In genomic region chr19:47017831-47018230, GRCm38 (mm10) we compare ENCODE assay signal across 15 mouse cellular contexts. TPM values are rescaled to one million over a fixed set of nuclear protein-coding genes. Genes with fewer than 3 reads are reported as not detected.
A peak's percentile ranks its signal among the peaks of the same experiment; 100 is the strongest.
DNase-seq lines count a peak whose midpoint lies in the region; ATAC-seq lines count a peak whose summit lies in the region.
"Had no signal": no experiment of that assay in that cellular context is flagged by ENCODE, and none has a peak within 500 bp of the region (broad histone marks: within the 10 kb centered on the region; RNA-seq: fewer than 3 reads in every experiment).

No protein-coding gene starts in this region.

- peak overlapping the region; percentile 57; the same call in 1 of the 2 replicates for H3K4me3 ChIP-seq in forebrain, embryonic 10.5 days
- H3K4me3 ChIP-seq in hindbrain, embryonic 15.5 days, result peak overlapping the region; percentile 74
- H3K4me3 ChIP-seq in neural tube, embryonic 14.5 days (ENCODE audit: low read depth, low read length), result peak overlapping the region; percentile 68
- H3K4me3 ChIP-seq: embryonic facial prominence, embryonic 13.5 days; myocyte; stomach, embryonic 15.5 days had no signal

- peaks cover 57% of the 10 kb centered on the region for H3K27me3 ChIP-seq in forebrain, embryonic 10.5 days (ENCODE audit: poor library complexity, severe bottlenecking)
- no peaks in the 10 kb centered on the region for H3K27me3 ChIP-seq in hindbrain, embryonic 15.5 days
- peaks cover 7% of the 10 kb centered on the region; the same call in 1 of the 2 replicates for H3K27me3 ChIP-seq in neural tube, embryonic 14.5 days (ENCODE audit: control insufficient read depth, insufficient read depth, low read length)

- DNase-seq in ZHBTc4 (ENCODE audit: low read depth, low spot score), result peak; percentile 82
- DNase-seq in forebrain, embryonic 10.5 days (ENCODE audit: extremely low spot score, low spot score), result no peak
- no peak for DNase-seq in spleen, adult 12 weeks (ENCODE audit: low spot score)
- DNase-seq in urinary bladder, postnatal 4 days (ENCODE audit: low spot score in 2 of 2), result no peak
- DNase-seq: gastrocnemius, postnatal 10 days; heart, postnatal 14 days; liver; lung, postnatal 14 days; right cerebral cortex, postnatal 14 days had no signal

- H3K9ac ChIP-seq in hindbrain, embryonic 15.5 days, result peak overlapping the region; percentile 59
- peak overlapping the region; percentile 96 for H3K9ac ChIP-seq in neural tube, embryonic 14.5 days (replicated peaks; ENCODE audit: low read depth, low read length)
- H3K9ac ChIP-seq: embryonic facial prominence, embryonic 13.5 days; stomach, embryonic 15.5 days had no signal

- ATAC-seq in hindbrain, embryonic 15.5 days (ENCODE audit: low FRiP score, low read depth), result no peak
- no peak for ATAC-seq in neural tube, embryonic 14.5 days (ENCODE audit: low read depth)
- ATAC-seq in megakaryocyte-erythroid progenitor cell, adult 5-6 weeks (replicated peaks; ENCODE audit: low FRiP score, low TSS enrichment, poor library complexity, severe bottlenecking), result no peak

- H3K36me3 ChIP-seq in forebrain, embryonic 10.5 days (replicated peaks), result no peaks in the 10 kb centered on the region
- peaks cover 26% of the 10 kb centered on the region for H3K36me3 ChIP-seq in hindbrain, embryonic 15.5 days
- H3K36me3 ChIP-seq in neural tube, embryonic 14.5 days (ENCODE audit: control insufficient read depth, insufficient read depth, low read length), result peaks cover 28% of the 10 kb centered on the region
- H3K36me3 ChIP-seq: embryonic facial prominence, embryonic 13.5 days; stomach, embryonic 15.5 days had no signal

- H3K4me2 ChIP-seq in hindbrain, embryonic 15.5 days, result peak overlapping the region; percentile 78
- peak overlapping the region; percentile 71 for H3K4me2 ChIP-seq in neural tube, embryonic 14.5 days (ENCODE audit: low read depth, low read length)
- H3K4me2 ChIP-seq: embryonic facial prominence, embryonic 13.5 days; stomach, embryonic 15.5 days had no signal

- WGBS in forebrain, embryonic 10.5 days, result 6% methylated on average over 3 of the region's 3 CpGs
- WGBS in hindbrain, embryonic 15.5 days, result under 1% methylated on average over 3 of the region's 3 CpGs
- 0% methylated on average over 3 of the region's 3 CpGs for WGBS in neural tube, embryonic 14.5 days

- no peak overlapping the region; the same call in 1 of the 2 replicates for H3K27ac ChIP-seq in forebrain, embryonic 10.5 days
- peak overlapping the region; percentile 82 for H3K27ac ChIP-seq in hindbrain, embryonic 15.5 days (replicated peaks)
- peak overlapping the region; percentile 81 for H3K27ac ChIP-seq in neural tube, embryonic 14.5 days (ENCODE audit: low read depth, low read length)
- H3K27ac ChIP-seq: embryonic facial prominence, embryonic 13.5 days; stomach, embryonic 15.5 days had no signal

- H3K4me1 ChIP-seq in forebrain, embryonic 10.5 days, result peaks cover 51% of the 10 kb centered on the region
- peaks cover 33% of the 10 kb centered on the region for H3K4me1 ChIP-seq in hindbrain, embryonic 15.5 days (replicated peaks)
- peaks cover 15% of the 10 kb centered on the region; the same call in 1 of the 2 replicates for H3K4me1 ChIP-seq in neural tube, embryonic 14.5 days (ENCODE audit: control insufficient read depth, insufficient read depth, low read length)

- no peaks in the 10 kb centered on the region for H3K9me3 ChIP-seq in forebrain, embryonic 10.5 days
- H3K9me3 ChIP-seq in hindbrain, embryonic 15.5 days, result no peaks in the 10 kb centered on the region
- H3K9me3 ChIP-seq in neural tube, embryonic 14.5 days (ENCODE audit: control insufficient read depth, low read length), result no peaks in the 10 kb centered on the region
- H3K9me3 ChIP-seq: embryonic facial prominence, embryonic 13.5 days; stomach, embryonic 15.5 days had no signal

RNA-seq across cellular contexts. Expression of gene Nt5c2, which starts 2.9 kb away (rescaled TPM):
- 70.5 and 71.1 TPM in 2 replicates for polyA plus RNA-seq in forebrain, embryonic 10.5 days (2016; fragmentation: Nextera tagmentation; extraction: Ambion mirVana)
- 74.1 and 81.2 TPM in 2 replicates for polyA plus RNA-seq in hindbrain, embryonic 15.5 days (2015; fragmentation: Nextera tagmentation; extraction: Ambion mirVana)
- 72.0 and 80.3 TPM in 2 replicates for polyA plus RNA-seq in neural tube, embryonic 14.5 days (2014; fragmentation: Nextera tagmentation; extraction: Ambion mirVana)
- total RNA-seq in megakaryocyte-erythroid progenitor cell, adult 5-6 weeks (2014; fragmentation: Nextera tagmentation), result 87.1 and 88.5 TPM in 2 replicates
- total RNA-seq in megakaryocyte-erythroid progenitor cell, adult 5-6 weeks (2017), result 142 and 145 TPM in 2 replicates

RNA-seq across cellular contexts. Expression of gene Ina, which starts 3.3 kb away (rescaled TPM):
- 9.1 and 15.8 TPM in 2 replicates for polyA plus RNA-seq in forebrain, embryonic 10.5 days (2016; fragmentation: Nextera tagmentation; extraction: Ambion mirVana)
- 526 and 612 TPM in 2 replicates for polyA plus RNA-seq in hindbrain, embryonic 15.5 days (2015; fragmentation: Nextera tagmentation; extraction: Ambion mirVana)
- 535 and 653 TPM in 2 replicates for polyA plus RNA-seq in neural tube, embryonic 14.5 days (2014; fragmentation: Nextera tagmentation; extraction: Ambion mirVana)
- 1.1 TPM in 1 of 2 replicates, not detected in the other for total RNA-seq in megakaryocyte-erythroid progenitor cell, adult 5-6 weeks (2014; fragmentation: Nextera tagmentation)
- 0.09 and 0.27 TPM in 2 replicates for total RNA-seq in megakaryocyte-erythroid progenitor cell, adult 5-6 weeks (2017)
- total RNA-seq: heart, postnatal 14 days had no signal
- polyA plus RNA-seq: myocyte had no signal

RNA-seq across cellular contexts. Expression of gene Pcgf6, which starts 32.9 kb away (rescaled TPM):
- 35.6 and 36.7 TPM in 2 replicates for polyA plus RNA-seq in forebrain, embryonic 10.5 days (2016; fragmentation: Nextera tagmentation; extraction: Ambion mirVana)
- polyA plus RNA-seq in hindbrain, embryonic 15.5 days (2015; fragmentation: Nextera tagmentation; extraction: Ambion mirVana), result 29.3 and 33.4 TPM in 2 replicates
- 45.0 and 46.9 TPM in 2 replicates for polyA plus RNA-seq in neural tube, embryonic 14.5 days (2014; fragmentation: Nextera tagmentation; extraction: Ambion mirVana)
- total RNA-seq in megakaryocyte-erythroid progenitor cell, adult 5-6 weeks (2014; fragmentation: Nextera tagmentation), result 33.8 and 37.5 TPM in 2 replicates
- 18.6 and 19.8 TPM in 2 replicates for total RNA-seq in megakaryocyte-erythroid progenitor cell, adult 5-6 weeks (2017)

RNA-seq across cellular contexts. Expression of gene Taf5, which starts 49.7 kb away (rescaled TPM):
- polyA plus RNA-seq in forebrain, embryonic 10.5 days (2016; fragmentation: Nextera tagmentation; extraction: Ambion mirVana), result 7.4 and 7.5 TPM in 2 replicates
- 5.8 and 5.9 TPM in 2 replicates for polyA plus RNA-seq in hindbrain, embryonic 15.5 days (2015; fragmentation: Nextera tagmentation; extraction: Ambion mirVana)
- 7.7 and 9.8 TPM in 2 replicates for polyA plus RNA-seq in neural tube, embryonic 14.5 days (2014; fragmentation: Nextera tagmentation; extraction: Ambion mirVana)
- 14.6 and 17.0 TPM in 2 replicates for total RNA-seq in megakaryocyte-erythroid progenitor cell, adult 5-6 weeks (2014; fragmentation: Nextera tagmentation)
- 26.3 and 28.4 TPM in 2 replicates for total RNA-seq in megakaryocyte-erythroid progenitor cell, adult 5-6 weeks (2017)

Comparison
In these comparisons a context has a peak if more than half of its experiments do, and no peak if none do; other contexts are left out.
1. RNA of gene Ina, which starts 3.3 kb away (polyA plus RNA-seq): 526 to 612 TPM in hindbrain, embryonic 15.5 days and 535 to 653 TPM in neural tube, embryonic 14.5 days; 9.1 to 15.8 TPM in forebrain, embryonic 10.5 days; every median in the first group is over 10 times any median in the second.
2. Peak in every context shown above with its lines, with median percentiles within 50 percentile points of each other: H3K4me3 ChIP-seq.